Mouse (Mus musculus) liver, adult (tissue): Measurements from ENCODE around the gene Gucy2c.

ENCODE experiments used
- GATA4 ChIP-seq: IDR thresholded peaks from 2 replicates; pipeline ENCODE4 v1.6.1; 2014; ENCODE audit warnings: mild to moderate bottlenecking, low read length; ENCODE audit not compliant: insufficient replicate concordance

Gene Gucy2c

DNA sequence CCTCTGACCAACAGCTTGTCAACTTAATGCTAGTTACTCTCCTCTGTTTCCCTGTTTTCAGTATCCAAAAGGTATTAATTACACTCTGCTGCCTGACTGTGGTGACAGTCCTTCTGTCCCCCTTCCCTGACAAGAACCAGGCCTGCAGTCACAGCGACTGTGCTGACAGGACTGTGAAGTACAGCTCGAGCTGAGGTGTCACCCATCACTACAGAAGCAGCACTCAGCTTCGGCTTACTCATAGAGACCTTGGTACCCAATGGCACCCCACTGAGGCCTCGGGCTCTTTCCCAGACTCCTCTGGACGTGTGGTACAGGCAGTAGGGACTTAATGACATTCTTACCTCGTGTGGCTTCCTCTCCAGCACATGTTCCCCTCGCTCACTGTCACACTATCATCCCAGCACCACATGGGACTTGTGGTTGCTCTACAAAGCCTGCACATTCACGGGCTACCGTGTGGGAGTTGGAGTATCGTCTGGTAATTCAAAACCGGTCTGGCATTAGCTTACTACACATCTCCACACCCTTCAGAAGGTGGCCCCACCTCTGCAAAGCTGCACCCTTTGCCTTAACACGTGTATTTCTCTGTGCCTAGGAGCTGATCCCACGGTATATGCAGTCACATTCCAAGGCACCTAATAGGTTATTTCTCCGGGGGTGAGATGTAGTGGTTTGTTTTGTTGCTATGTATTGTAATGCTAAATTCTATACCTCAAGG, 113.1 kb downstream of the Gucy2c start:
- no peak for TF ChIP-seq GATA4

DNA sequence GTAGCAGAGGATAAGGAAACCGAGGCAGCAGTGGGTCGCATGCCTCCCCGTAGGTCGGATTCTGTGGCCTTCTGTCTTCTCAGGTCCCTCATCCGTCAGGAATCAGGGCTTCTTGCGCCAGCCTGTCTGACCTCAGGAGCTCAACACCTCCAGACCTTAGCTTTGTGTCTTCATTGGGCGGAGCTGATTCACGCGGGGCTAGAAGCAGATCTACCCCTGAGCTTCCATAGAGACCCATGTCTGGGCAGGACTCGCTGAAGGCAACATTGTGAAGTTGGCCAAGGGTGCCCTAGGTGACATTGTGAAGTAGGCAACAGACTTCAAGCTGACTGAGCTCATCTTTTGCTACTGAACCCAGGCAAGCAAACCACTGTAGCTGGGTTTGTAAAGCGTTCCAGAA, 119.5 kb downstream of the Gucy2c start:
- no peak for TF ChIP-seq GATA4

- TF ChIP-seq GATA4, result no peak
Measured at GRCm38 (mm10) chr6:136661706-136662016, 119.9 kb downstream of the Gucy2c start, which contains the start of gene Plbd1. Plbd1 (minus strand) TSS chr6:136661928.

DNA sequence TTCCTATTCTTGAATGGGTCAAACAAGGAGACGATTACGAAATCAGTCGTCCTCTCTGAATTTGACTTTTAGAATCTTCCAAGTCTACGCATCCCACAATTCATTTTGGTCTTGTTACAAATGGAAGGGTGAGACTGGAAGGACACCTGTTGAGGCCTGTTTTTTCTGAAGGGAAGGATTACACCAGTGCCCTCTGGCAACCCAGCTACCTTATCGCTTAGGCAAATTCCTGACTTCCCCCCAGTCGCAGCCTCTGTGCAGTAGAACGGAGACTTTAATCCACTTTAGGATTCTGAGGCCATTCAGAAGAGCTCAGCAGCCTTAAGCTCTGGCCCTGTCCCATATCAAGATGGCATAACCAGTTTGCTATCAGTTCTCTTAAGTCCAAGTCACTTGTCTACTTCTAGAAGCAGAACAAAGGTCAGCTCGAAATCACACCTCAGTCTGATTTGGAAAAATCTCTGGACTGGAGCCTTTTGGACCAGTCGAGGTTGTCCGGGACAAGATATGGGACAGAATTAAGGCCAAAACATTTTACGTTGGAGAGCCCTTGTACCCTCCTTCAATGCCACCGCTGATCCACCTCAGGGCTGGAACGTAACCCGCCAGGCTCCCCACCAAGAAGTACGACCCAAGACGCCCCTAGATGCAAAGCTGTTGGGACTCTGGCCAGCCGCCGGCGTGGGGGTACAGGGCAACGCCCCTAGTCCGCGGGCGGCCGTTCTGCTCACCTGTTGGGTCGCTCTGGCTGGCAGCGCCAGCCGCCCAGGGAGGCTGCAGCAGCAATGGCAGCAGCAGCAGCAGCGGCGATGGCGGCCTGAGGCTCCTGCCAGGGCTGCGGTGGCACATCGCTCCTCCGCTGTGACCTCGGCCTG, 120.5 kb downstream of the Gucy2c start:
- TF ChIP-seq GATA4, result no peak; the same call in 1 of the 2 replicates

DNA sequence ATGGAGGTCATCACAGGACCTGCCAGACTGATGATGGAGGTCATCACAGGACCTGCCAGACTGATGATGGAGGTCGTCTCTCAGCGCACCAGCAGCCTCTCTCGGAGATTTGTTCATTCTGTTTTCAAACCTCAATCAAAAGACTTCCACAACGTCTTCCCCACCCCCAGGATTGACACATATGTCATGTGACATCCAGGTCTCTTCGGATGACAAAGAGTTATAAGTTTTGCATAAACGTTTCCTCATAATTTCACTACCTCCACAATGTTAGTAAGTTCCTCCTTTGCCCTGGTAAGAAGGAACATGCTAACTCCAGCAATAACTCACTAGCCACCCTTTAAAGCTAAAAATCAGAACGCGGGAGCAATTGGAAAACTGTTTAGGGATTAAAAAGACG, 122.3 kb downstream of the Gucy2c start:
- TF ChIP-seq GATA4, result no peak

DNA sequence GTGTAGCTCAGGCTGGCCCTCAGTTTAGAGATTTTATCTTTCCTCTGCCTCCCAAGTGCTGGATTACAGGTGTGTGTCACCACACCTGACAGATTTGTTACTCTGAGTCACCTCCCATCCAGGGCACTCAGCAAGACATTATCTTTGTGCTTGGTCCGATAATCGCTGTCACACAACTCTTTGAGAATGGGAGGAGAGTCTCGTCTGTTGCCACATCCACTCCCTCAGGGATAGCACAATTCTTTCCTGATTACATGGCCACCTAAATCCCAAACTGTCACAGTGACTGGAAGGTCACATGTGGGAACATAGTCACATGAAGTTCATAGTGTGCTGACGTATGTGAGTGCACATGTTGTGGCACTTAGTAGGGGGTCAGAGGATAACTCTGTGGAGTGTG, 123.3 kb downstream of the Gucy2c start:
- TF ChIP-seq GATA4, result no peak

GRCm38 (mm10) chr6:136655786-136656185, 125.8 kb downstream of the Gucy2c start:
- no peak for TF ChIP-seq GATA4

- TF ChIP-seq GATA4, result no peak
Measured at GRCm38 (mm10) chr6:136654470-136654869, 127.1 kb downstream of the Gucy2c start.

- TF ChIP-seq GATA4, result no peak
Measured at GRCm38 (mm10) chr6:136653331-136653730, 128.2 kb downstream of the Gucy2c start.

DNA sequence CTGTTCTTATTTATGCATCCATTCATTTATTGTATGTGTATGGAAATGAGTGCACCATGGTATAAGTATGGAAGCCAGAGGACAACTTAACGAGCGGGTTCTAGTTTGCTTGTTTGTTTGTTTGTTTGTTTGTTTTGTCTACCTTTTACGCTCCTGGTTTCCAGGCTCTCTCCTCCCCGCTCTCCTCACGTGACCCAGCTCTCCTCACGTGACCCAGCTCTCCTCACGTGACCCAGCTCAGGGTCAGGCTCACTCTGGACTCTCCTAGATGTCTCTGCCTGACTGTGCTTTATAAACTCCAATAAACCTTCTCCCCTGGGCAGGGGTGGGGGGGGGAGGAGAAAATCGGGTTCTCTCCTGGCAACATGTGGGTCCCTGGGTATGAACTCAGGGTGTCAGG, 130.9 kb downstream of the Gucy2c start:
- no peak for TF ChIP-seq GATA4

DNA sequence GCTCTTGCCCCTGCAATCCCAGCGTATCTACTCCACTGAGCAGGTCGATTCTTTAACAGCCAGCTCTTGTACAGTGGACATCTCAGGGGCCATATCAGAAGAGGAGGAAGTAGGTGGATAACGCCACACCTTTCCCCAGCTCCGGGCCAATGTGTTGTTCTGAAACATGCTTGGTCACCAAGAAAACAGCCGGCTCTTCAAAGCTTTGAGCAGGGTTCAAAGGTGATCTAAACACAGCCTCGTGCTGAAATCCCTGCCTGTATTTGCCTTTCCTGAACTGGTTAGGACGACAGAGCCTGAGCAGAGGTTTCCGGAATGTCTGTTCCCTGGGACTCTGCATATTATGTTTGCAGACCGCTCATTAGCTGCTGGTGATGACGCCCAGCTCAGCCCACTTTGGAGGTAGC, 134.1 kb downstream of the Gucy2c start:
- TF ChIP-seq GATA4, result no peak
